Mouse (Mus musculus) kidney, adult 2 months (tissue): ENCODE results near the gene Cpe.

ENCODE experiments used
- CTCF ChIP-seq: fragments of 200-500 bp; conservative IDR thresholded peaks from 2 replicates; pipeline ENCODE4 v1.5.1; 2011; ENCODE audit warnings: low read depth, mild to moderate bottlenecking, control low read depth, low read length, moderate library complexity, mixed read lengths; ENCODE audit not compliant: insufficient read depth, insufficient read length
- POLR2A ChIP-seq: fragments of 200-500 bp; IDR thresholded peaks from one replicate; pipeline ENCODE4 v1.6.1; 2011; ENCODE audit warnings: low read depth, low read length, control low read depth

GRCm38 (mm10) chr8:64655087-64655486 lies 37.8 kb downstream of the Cpe start:
- TF ChIP-seq CTCF (no peak), POLR2A (no peak)
